30 mouse cellular contexts compared by ENCODE assay signal in genomic region chr7:109032054-109032453, GRCm38 (mm10). TPM values are rescaled to one million over a fixed set of nuclear protein-coding genes. Genes with fewer than 3 reads are reported as not detected.
A peak's percentile ranks its signal among the peaks of the same experiment; 100 is the strongest.
DNase-seq lines count a peak whose midpoint lies in the region; ATAC-seq and TF ChIP-seq lines count a peak whose summit lies in the region.
"Had no signal": no experiment of that assay in that cellular context is flagged by ENCODE, and none has a peak within 500 bp of the region (broad histone marks: within the 10 kb centered on the region; RNA-seq: fewer than 3 reads in every experiment).

No protein-coding gene starts in this region.

- no peaks in the 10 kb centered on the region for H3K36me3 ChIP-seq in intestine, postnatal 0 days (ENCODE audit: control insufficient read depth, insufficient read depth)
- H3K36me3 ChIP-seq in intestine, embryonic 16.5 days (ENCODE audit: control insufficient read depth, insufficient read depth, low read length) = no peaks in the 10 kb centered on the region
- no peaks in the 10 kb centered on the region for H3K36me3 ChIP-seq in lung, postnatal 0 days (ENCODE audit: insufficient read depth, low read length)
- H3K36me3 ChIP-seq: heart, embryonic 13.5 days; kidney, embryonic 15.5 days; limb, embryonic 12.5 days; liver, embryonic 15.5 days; lung, embryonic 15.5 days had no signal

- 83% methylated on average over 2 of the region's 2 CpGs for WGBS in intestine, postnatal 0 days
- 66% methylated on average over 2 of the region's 2 CpGs for WGBS in intestine, embryonic 16.5 days
- WGBS in lung, postnatal 0 days = 75% methylated on average over 2 of the region's 2 CpGs

- no peak overlapping the region for H3K27ac ChIP-seq in intestine, postnatal 0 days (ENCODE audit: low read depth, low read length)
- no peak overlapping the region for H3K27ac ChIP-seq in intestine, embryonic 16.5 days (ENCODE audit: low read length)
- H3K27ac ChIP-seq in lung, postnatal 0 days (ENCODE audit: low read length) = no peak overlapping the region
- H3K27ac ChIP-seq: heart, embryonic 13.5 days; hindbrain, embryonic 15.5 days; kidney, embryonic 15.5 days; limb, embryonic 12.5 days; liver, embryonic 15.5 days; lung, embryonic 15.5 days; macrophage; neural tube, embryonic 12.5 days had no signal

- H3K4me2 ChIP-seq in intestine, postnatal 0 days (replicated peaks; ENCODE audit: low read depth) = no peak overlapping the region
- H3K4me2 ChIP-seq in intestine, embryonic 16.5 days (ENCODE audit: low read depth, low read length) = no peak overlapping the region
- H3K4me2 ChIP-seq in lung, postnatal 0 days (replicated peaks; ENCODE audit: low read depth, low read length) = no peak overlapping the region
- H3K4me2 ChIP-seq: heart, embryonic 13.5 days; hindbrain, embryonic 15.5 days; kidney, embryonic 15.5 days; limb, embryonic 12.5 days; liver, embryonic 15.5 days; lung, embryonic 15.5 days; neural tube, embryonic 12.5 days had no signal

- POLR2A ChIA-PET in Patski (lab: Charles Lee) = no interaction called here

- H3K27me3 ChIP-seq in intestine, postnatal 0 days (replicated peaks; ENCODE audit: control insufficient read depth, insufficient read depth, low read length) = no peaks in the 10 kb centered on the region
- no peaks in the 10 kb centered on the region for H3K27me3 ChIP-seq in intestine, embryonic 16.5 days (replicated peaks; ENCODE audit: control insufficient read depth, insufficient read depth, low read length)
- H3K27me3 ChIP-seq in lung, postnatal 0 days (replicated peaks; ENCODE audit: insufficient read depth, low read length) = no peaks in the 10 kb centered on the region
- H3K27me3 ChIP-seq in Patski = peaks cover 3% of the 10 kb centered on the region
- H3K27me3 ChIP-seq: heart, embryonic 13.5 days; hindbrain, embryonic 15.5 days; kidney, embryonic 15.5 days; limb, embryonic 12.5 days; liver, embryonic 15.5 days; lung, embryonic 15.5 days; neural tube, embryonic 12.5 days had no signal

- TF ChIP-seq CTCF in intestine, postnatal 0 days (IDR thresholded peaks at IDR 0.05; ENCODE audit: low read depth) = peak; percentile 34
- TF ChIP-seq CTCF in lung, postnatal 0 days (IDR thresholded peaks at IDR 0.05) = peak; percentile 21; the same call in 1 of the 2 replicates
- peak; percentile 17 for TF ChIP-seq CTCF in Patski (IDR thresholded peaks at IDR 0.05)

- in situ Hi-C loops in Patski (cut with MboI; ENCODE audit: low pct_unique_long_range_greater_than_20kb) = no loop called here

- no peak for ATAC-seq in intestine, postnatal 0 days
- ATAC-seq in intestine, embryonic 16.5 days = no peak
- no peak for ATAC-seq in lung, postnatal 0 days
- no peak for ATAC-seq in Patski
- ATAC-seq: midbrain, embryonic 16.5 days had no signal

- no peak overlapping the region for H3K4me3 ChIP-seq in intestine, postnatal 0 days (ENCODE audit: low read depth, low read length)
- no peak overlapping the region for H3K4me3 ChIP-seq in intestine, embryonic 16.5 days (ENCODE audit: low read length)
- no peak overlapping the region for H3K4me3 ChIP-seq in lung, postnatal 0 days (ENCODE audit: low read depth, low read length)
- H3K4me3 ChIP-seq: erythroblast, embryonic 14.5 days; heart, embryonic 13.5 days; hindbrain, embryonic 15.5 days; kidney, embryonic 15.5 days; limb, embryonic 12.5 days; liver, embryonic 15.5 days; lung, embryonic 15.5 days; myocyte; neural tube, embryonic 12.5 days had no signal

- TF ChIP-seq EP300 in lung, postnatal 0 days (IDR thresholded peaks at IDR 0.05) = no peak

- CTCF ChIA-PET in Patski (lab: Charles Lee) = interaction anchor here (1.0 kb wide), 1 partner anchor 18 kb away, joined by 3 read pairs; no protein-coding TSS in a partner anchor

- DNase-seq in lung, postnatal 0 days (ENCODE audit: low spot score) = no peak
- no peak for DNase-seq in lung, postnatal 36 days
- no peak for DNase-seq in Patski (ENCODE audit: low read depth, low spot score)
- no peak for DNase-seq in urinary bladder, adult 2 months (ENCODE audit: low spot score)
- DNase-seq in urinary bladder, postnatal 14 days (ENCODE audit: low spot score) = no peak
- DNase-seq: adrenal gland, adult 2 months; adrenal gland, postnatal 36 days; cerebellum, postnatal 14 days; gastrocnemius, postnatal 10 days; heart, postnatal 10 days; kidney, adult 11 months; kidney, postnatal 36 days; layer of hippocampus, postnatal 36 days; right cerebral cortex, adult 18-20 months; spleen, adult 18-20 months; thymus, adult 18-20 months; thymus, postnatal 25 days had no signal

- no peak overlapping the region for H3K9ac ChIP-seq in intestine, postnatal 0 days (ENCODE audit: low read depth, low read length)
- no peak overlapping the region for H3K9ac ChIP-seq in intestine, embryonic 16.5 days (ENCODE audit: low read depth, low read length)
- H3K9ac ChIP-seq in lung, postnatal 0 days (replicated peaks; ENCODE audit: low read depth) = no peak overlapping the region
- H3K9ac ChIP-seq: heart, embryonic 13.5 days; hindbrain, embryonic 15.5 days; kidney, embryonic 15.5 days; limb, embryonic 12.5 days; liver, embryonic 15.5 days; lung, embryonic 15.5 days; neural tube, embryonic 12.5 days had no signal

- H3K4me1 ChIP-seq in intestine, postnatal 0 days (replicated peaks; ENCODE audit: control insufficient read depth, insufficient read depth, low read length) = no peaks in the 10 kb centered on the region
- H3K4me1 ChIP-seq in intestine, embryonic 16.5 days (ENCODE audit: control insufficient read depth, insufficient read depth, low read length) = no peaks in the 10 kb centered on the region
- H3K4me1 ChIP-seq in lung, postnatal 0 days (ENCODE audit: insufficient read depth, low read depth, low read length) = no peaks in the 10 kb centered on the region
- H3K4me1 ChIP-seq: heart, embryonic 13.5 days; hindbrain, embryonic 15.5 days; kidney, embryonic 15.5 days; limb, embryonic 12.5 days; liver, embryonic 15.5 days; lung, embryonic 15.5 days; neural tube, embryonic 12.5 days had no signal

- H3K9me3 ChIP-seq in intestine, postnatal 0 days (ENCODE audit: control insufficient read depth) = no peaks in the 10 kb centered on the region
- no peaks in the 10 kb centered on the region for H3K9me3 ChIP-seq in intestine, embryonic 16.5 days (ENCODE audit: control insufficient read depth, low read length)
- no peaks in the 10 kb centered on the region for H3K9me3 ChIP-seq in lung, postnatal 0 days (ENCODE audit: low read length)
- H3K9me3 ChIP-seq: heart, embryonic 13.5 days; hindbrain, embryonic 15.5 days; kidney, embryonic 15.5 days; limb, embryonic 12.5 days; liver, embryonic 15.5 days; lung, embryonic 15.5 days; neural tube, embryonic 12.5 days had no signal

RNA-seq across cellular contexts. Expression of gene Ric3, which starts 51.1 kb away (rescaled TPM):
- polyA plus RNA-seq in intestine, postnatal 0 days (2015; fragmentation: Nextera tagmentation; extraction: Ambion mirVana) = 1.0 and 1.2 TPM in 2 replicates
- 1.5 and 1.7 TPM in 2 replicates for polyA plus RNA-seq in intestine, embryonic 16.5 days (2015; fragmentation: Nextera tagmentation; extraction: Ambion mirVana)
- 0.58 and 0.83 TPM in 2 replicates for polyA plus RNA-seq in lung, postnatal 0 days (2015; fragmentation: Nextera tagmentation; extraction: Ambion mirVana)
- 0.27 TPM for polyA plus RNA-seq in Patski (2021)
- polyA plus RNA-seq in urinary bladder, adult 2 months (2012; rRNA removed) = 10.3 and 12.2 TPM in 2 replicates
- polyA plus RNA-seq: myocyte had no signal
